Mouse (Mus musculus) heart, postnatal 0 days (tissue): ENCODE measurements at regions not wholly inside any gene's neighbourhood (a gene's known extent, or its start where the extent isn't known, plus 50 kb on each side); places are given as distances from the start of the nearest gene placed in this dataset.

ENCODE experiments used
- CTCF ChIP-seq: IDR thresholded peaks from 2 replicates; pipeline ENCODE4 v1.5.1; 2016; ENCODE audit warnings: antibody characterized with exemption, control low read depth, low read depth
- EP300 ChIP-seq: IDR thresholded peaks from 2 replicates; pipeline ENCODE4 v1.6.1; 2016; ENCODE audit warnings: antibody characterized with exemption, low read depth

GRCm38 (mm10) chr6:89068286-89068685, 166.2 kb downstream of the Tpra1 start:
- TF ChIP-seq CTCF (no peak), EP300 (no peak)
